Mouse (Mus musculus) liver, embryonic 14.5 days (tissue): ENCODE results near the gene Slc45a1.

Experiments used
- CTCF ChIP-seq: IDR thresholded peaks from 2 replicates; pipeline ENCODE4 v1.5.1; 2016; ENCODE audit warnings: antibody characterized with exemption, low read depth, control low read depth
- EP300 ChIP-seq: IDR thresholded peaks from 2 replicates; pipeline ENCODE4 v1.6.1; 2016; ENCODE audit warnings: antibody characterized with exemption, low read depth

DNA sequence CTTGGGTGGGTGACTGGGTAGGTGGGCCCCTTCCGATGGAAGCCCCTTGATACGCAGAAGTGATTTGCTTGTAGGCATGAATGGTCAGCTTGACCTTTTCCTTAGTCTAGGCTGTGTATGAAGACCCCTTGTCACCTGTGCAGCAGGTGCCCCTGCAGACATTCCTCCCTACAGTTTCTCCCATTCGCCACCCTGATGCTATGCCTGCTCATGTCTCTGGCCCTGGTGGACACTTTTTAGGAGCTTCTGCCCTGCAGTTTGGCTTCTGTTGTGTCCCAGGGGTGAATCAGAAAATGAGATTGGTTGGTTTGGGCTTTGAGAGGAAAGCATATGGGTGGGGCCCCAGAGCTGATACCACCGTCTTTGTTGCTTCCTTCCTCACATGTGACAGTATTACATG is 27.0 kb downstream of the Slc45a1 start:
- TF ChIP-seq CTCF (no peak), EP300 (no peak)
